Mouse (Mus musculus) cerebellum, adult 8-10 months (tissue): ENCODE data around the gene Ankmy1.
A peak's percentile ranks its signal among the peaks of the same experiment; 100 is the strongest.

Experiments
- DNase-seq: peaks from one replicate; pipeline ENCODE4 v3.0.0; 2022

The Ankmy1 gene

DNA sequence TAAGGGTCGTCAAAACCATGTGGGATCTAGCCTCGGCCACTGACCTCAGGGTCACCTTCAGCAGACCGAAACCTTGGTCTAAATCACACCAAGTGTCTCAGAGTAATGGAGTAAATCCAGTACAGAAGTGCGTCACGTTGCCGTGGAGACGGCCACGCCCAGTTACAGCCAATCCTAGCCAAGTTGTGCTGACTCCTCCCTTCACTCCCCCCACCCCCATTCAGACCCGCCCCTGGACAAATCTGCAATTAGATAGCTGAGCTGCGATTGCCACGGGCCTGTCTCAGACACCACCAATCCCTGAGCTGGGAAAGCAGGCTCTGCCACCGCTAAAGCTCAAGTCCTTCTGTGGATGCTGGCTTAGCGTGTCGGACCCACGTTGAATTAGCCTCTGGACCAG is at the start of gene Ankmy1:
TSS of gene Ankmy1 (minus strand) at position 121 of the 400 bp plus-strand sequence.
- no peak for DNase-seq

DNA sequence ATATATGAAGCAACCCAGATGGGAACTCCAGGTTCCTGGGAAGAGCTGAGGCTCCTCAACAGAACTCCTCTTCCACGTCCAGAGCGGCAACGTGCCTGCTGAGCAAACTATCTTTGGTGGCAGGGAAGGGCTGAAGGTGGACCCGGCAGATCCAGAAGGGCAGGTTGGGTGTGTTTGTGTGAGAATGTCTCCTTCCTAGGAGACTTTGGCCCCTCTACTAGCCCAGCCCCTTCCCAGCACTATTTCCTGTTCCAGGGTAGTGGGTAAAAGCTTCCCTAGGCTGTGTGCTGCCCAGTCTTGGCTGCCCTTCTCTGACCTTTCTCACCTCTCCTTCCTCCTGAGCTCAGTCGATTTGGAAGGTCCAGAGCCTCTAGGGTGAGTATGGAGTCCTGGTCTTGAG is 47.9 kb upstream of the Ankmy1 start, which contains the start of gene Gpr35:
TSS of gene Gpr35 (plus strand) at position 259 of the 400 bp plus-strand sequence.
- DNase-seq, result no peak

- DNase-seq, result no peak
These were observed 46.7 kb upstream of the Ankmy1 start for GRCm38 (mm10) chr1:92949426-92949825.

GRCm38 (mm10) chr1:92947966-92948365 is 45.3 kb upstream of the Ankmy1 start:
- DNase-seq, result no peak

- DNase-seq, result no peak
These were observed 40.7 kb upstream of the Ankmy1 start for GRCm38 (mm10) chr1:92943219-92943989.

DNA sequence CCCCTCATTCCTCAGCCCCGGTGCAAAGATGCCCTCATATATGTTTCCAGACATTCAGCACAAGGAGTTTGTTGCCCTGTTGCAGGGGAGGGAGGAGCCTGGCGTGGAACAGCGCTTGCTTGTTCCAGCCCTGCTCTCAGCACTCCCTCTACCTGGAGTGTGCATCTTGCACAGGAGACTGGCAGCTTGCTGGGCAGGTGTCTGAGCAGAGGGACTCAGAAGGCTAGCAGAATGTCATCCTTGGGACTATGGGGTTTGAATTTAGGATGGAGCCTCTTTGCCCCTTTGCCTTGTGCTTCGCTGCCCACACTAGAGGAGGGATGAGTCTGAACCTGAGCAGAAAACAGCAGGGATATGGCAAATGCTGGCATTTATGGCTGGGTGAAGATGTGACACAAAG is 37.0 kb upstream of the Ankmy1 start:
- no peak for DNase-seq

DNA sequence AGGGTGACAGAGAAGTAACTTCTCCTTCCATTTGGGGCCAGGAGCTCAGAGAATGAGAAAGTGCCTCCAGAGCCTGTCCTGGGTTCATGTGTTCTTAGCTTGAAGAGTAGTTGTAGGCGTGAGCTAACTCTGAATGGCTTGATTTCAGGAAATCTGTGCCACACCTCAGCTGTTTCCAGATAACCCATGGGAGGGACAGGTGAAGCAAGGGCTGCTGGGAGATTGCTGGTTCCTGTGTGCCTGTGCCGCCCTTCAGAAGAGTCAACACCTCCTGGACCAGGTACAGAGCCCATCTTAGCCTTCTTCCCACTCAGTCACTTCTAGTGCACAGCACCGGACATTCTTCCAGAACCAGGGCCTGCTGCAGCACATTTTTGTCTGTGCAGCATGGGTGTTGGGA is 35.1 kb upstream of the Ankmy1 start:
- no peak for DNase-seq

- DNase-seq, result no peak
These were observed 33.8 kb upstream of the Ankmy1 start for GRCm38 (mm10) chr1:92936467-92936866.

DNA sequence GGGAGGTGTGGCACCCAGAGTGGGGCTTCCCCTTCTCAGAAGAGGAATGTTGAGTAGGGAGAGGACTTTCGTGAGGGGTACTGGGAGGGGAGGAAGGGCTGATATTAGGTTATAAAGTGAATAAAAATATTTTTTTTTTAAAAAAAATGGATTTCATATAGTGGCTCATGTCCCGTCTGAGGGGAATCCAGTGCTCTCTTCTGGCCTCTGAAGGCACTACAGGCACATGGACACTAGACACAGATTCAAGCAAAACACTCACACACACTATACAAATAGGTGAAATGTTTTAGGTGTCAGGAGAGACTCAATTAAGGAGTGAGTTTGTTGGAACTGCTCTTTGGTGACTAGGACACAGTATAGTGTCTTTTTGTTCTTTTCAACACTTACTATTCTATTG is 33.3 kb upstream of the Ankmy1 start:
- DNase-seq, result no peak

- DNase-seq, result no peak
These were observed 32.6 kb upstream of the Ankmy1 start for GRCm38 (mm10) chr1:92935054-92935962.

GRCm38 (mm10) chr1:92934182-92934827 is 31.6 kb upstream of the Ankmy1 start, which contains the start of gene Capn10:
Gene Capn10 (plus strand): TSS chr1:92934376.
- DNase-seq, result peak; percentile 93

DNA sequence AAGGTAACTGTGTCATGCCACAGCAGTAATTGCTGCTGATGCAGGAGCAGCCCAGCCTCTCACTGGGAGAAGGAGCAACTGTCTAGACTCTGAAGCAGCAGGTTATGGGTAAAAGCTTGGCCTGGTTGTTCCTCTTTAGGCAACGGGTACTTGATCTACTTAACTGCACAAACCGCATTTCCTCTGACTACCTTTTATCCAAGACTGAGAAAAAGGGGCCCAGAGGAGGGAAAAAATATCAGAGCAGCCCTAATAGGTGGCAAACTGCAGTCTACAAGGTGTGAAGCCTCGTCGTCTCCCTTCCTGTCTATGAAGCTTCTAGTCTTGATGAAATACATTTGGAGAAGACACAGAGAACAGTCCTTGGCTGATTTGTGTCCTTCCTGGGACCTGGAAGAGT is 30.9 kb upstream of the Ankmy1 start:
- no peak for DNase-seq

DNA sequence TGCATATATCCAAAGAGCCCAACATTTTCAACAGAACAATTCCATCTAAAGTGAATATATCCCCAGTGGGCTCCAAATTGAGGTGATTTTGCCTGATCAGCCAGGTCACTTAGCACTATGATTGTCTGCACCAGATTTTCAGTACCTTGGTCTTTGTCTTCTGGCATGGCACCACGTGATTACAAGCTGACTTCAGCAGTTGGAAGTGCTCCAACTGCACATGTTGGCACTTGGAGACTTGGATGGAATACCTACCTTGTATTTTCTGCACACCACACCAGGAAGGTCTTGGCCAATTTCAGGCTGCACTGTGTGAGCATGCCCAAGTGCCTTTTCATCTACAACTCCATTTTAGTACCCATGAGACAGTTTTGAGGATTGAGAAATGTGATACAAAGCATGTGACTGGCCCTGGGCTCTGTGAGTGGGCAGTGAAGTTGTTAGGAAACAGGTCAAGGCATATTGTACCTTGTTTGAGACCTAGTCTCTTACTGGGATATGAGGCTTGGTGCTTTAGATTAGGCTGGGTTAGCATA is 27.5 kb upstream of the Ankmy1 start:
- DNase-seq, result no peak

- no peak for DNase-seq
These were observed 18.8 kb upstream of the Ankmy1 start for GRCm38 (mm10) chr1:92921496-92921895.

DNA sequence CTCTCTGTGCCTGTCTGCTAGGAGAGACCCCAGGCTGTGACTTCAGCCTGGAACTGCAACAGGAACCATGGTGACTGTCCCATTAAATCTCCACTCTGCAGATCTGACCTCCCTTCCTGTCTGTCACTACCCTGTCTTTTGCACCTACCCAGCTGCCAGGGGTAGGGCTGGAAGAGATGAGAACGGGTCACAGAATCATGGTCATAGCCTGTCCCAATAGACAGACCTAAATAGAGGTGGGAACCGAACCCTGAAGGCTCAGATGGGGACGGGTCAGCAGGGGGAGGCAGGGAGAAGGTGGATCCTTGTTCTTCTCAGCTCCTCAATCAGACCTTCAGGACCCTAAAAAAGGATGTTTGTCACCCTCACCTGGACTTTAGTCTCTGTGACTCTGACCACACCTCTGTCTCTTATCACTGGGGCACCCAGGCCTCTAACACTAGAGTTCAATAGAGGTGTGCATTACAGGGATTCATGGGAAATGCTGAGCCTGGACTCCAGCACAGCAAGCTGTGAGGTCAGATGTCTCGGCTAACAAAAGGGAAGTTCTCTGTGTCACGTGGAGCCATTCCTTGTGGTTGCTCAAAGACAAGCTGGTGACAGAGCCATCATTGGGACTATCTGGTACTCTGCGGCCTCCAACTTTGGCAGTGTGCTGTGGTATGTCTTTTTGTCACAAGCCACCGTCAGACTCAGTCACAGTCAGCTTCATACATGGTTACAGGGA is 17.9 kb upstream of the Ankmy1 start:
- no peak for DNase-seq

- no peak for DNase-seq
These were observed 17.1 kb upstream of the Ankmy1 start for GRCm38 (mm10) chr1:92919775-92920174.

DNA sequence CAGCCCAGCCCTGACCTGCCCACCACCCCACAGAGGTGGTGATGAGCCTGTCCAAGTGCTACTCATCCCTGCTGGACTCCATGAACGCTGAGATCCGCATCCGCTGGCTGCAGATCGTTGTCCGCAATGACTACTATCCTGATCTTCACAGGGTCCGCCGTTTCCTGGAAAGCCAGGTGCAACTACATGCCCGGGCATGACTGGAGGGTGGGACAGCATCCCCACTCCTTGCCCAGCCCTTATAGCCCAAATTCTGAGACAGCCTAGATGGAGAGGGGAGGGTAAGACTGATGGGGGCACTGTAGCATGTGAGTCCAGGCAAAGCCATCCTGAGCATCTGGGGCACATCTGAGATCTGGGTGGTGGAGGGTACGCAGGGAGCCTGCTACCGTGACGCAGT is 16.4 kb upstream of the Ankmy1 start:
- no peak for DNase-seq

DNA sequence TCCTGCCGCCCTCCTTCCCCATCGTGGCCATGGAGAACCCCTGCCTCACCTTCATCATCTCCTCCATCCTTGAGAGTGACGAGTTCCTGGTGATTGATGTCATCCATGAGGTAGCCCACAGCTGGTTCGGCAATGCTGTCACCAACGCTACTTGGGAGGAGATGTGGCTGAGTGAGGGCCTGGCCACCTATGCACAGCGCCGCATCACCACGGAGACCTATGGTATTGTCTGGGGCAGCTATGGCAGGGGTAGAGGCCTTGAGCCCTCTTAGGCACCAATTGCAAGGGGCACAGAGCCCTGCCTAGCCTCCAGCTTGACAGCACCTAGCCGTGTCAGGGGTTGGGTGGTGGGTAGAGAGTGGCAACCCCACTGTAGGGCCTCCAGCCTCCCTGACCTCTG is 14.0 kb upstream of the Ankmy1 start:
- DNase-seq, result no peak

- no peak for DNase-seq
These were observed 12.3 kb upstream of the Ankmy1 start for GRCm38 (mm10) chr1:92914993-92915392.

DNA sequence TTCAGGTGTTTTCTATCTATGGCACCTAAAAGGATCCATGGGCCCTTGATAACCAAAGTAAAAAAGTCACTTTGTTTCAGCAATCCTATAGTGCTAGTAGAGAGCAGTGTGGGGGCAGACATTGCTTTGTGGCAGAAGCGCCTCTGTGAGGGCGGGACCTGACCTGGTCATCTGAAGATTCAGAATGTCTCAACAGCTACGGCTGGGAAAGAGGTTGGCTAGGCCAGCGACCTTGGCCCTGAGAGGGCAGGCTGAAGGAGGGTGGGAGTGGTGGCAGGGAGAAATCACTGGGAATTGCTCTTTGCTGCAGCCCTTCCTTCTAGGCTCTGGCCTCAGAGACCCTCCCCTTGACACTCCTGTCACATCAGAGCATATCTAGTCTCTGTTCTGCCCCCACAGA is 11.5 kb upstream of the Ankmy1 start:
- no peak for DNase-seq

DNA sequence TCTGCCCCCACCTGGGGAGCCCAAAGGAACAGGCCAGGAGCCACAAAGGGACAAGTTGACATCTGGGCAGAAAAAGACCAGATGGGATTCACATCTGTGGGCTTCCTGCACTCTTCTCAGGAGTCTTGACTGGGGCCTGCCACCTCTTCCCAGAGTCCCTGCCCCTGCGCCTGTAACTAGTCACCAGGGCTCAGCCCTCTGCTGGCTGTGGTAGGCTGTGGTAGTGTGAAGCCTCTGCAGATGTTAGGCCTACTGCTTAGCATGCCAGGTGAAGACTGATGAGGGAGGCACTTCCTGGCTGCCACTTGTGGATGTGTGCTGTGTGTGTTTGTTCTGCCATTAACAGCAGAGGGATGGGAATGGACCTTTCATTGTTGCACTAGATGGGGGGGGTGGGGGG is 9.6 kb upstream of the Ankmy1 start:
- no peak for DNase-seq

DNA sequence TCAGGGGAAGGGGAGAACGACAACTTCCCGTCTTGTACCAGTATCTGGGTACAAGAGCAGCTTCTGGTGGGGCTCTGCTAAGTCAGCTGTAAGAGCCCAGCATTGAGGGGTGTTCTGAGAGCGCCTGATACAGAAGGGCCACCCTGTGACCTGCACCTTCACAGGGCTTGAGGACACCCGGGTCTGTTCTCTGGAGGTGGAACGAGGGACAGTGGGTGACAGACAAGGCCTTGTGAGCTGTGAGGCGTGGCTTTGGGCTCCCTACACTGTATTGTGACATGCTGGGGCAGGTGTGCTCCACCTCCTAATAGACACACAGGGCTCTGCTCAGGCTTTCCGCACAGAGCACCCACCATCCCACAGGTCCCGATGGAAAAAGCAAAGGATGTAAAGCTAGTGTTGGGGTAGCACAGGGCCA is 9.0 kb upstream of the Ankmy1 start:
- DNase-seq, result no peak
